Mouse (Mus musculus) erythroblast, embryonic 14.5 days (primary cell): Measurements from ENCODE around the gene Dnah14.

Source experiments
- GATA1 ChIP-seq: IDR thresholded peaks from 2 replicates; pipeline ENCODE4 v1.6.1; 2012; ENCODE audit warnings: low read length, inconsistent platforms, mixed read lengths
- TAL1 ChIP-seq: IDR thresholded peaks from 3 replicates; pipeline ENCODE4 v1.6.1; 2012; ENCODE audit warnings: low read length, inconsistent platforms, mixed read lengths

DNA sequence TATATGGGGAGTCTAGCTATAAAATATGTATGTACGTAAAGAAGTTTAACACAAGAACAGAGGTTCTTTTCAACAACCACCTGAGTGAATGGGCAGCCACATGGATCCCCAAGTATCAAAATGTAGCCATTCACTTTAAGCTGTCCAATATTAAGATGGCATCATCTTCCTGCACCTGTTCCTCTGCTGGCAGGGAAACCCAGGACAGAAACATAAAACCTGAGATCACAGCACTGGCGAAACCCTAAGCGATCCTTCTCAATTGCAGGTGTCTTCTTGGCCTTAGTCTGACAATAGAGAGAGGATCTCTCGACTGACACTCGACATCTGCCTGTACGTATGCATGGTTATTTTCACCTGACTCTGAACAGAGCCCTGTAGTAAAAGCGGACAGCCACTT lies 250.4 kb downstream of the Dnah14 start:
- TF ChIP-seq GATA1: no peak
- TF ChIP-seq TAL1: no peak
